13 mouse cellular contexts compared by ENCODE assay signal in genomic region chr17:27703961-27704621, GRCm38 (mm10). TPM values are rescaled to one million over a fixed set of nuclear protein-coding genes. Genes with fewer than 3 reads are reported as not detected.
DNase-seq lines count a peak whose midpoint lies in the region; ATAC-seq and TF ChIP-seq lines count a peak whose summit lies in the region.
"Had no signal": no experiment of that assay in that cellular context is flagged by ENCODE, and none has a peak within 500 bp of the region (broad histone marks: within the 10 kb centered on the region; RNA-seq: fewer than 3 reads in every experiment).

No protein-coding gene starts in this region.

- DNase-seq in adrenal gland, adult 2 months, result peak; percentile 44
- no peak for DNase-seq in adrenal gland, postnatal 4 days (ENCODE audit: low spot score in 2 of 2)
- peak; percentile 14 for DNase-seq in liver, adult 2 months (ENCODE audit: extremely low read depth, low read depth, low spot score)
- DNase-seq in liver, embryonic 11.5 days (ENCODE audit: low spot score), result no peak
- peak; percentile 79 for DNase-seq in WW6 (ENCODE audit: low read depth, low spot score)
- peak; percentile 55 for DNase-seq in forelimb bud, embryonic 11.5 days (ENCODE audit: low read depth, low spot score)
- no peak for DNase-seq in ovary, postnatal 14 days (ENCODE audit: low spot score)
- no peak for DNase-seq in right cerebral cortex, postnatal 10 days (ENCODE audit: low spot score in 2 of 2)
- DNase-seq: heart, adult 2 months had no signal

- ATAC-seq in liver, embryonic 11.5 days (replicated peaks; ENCODE audit: low FRiP score), result no peak
- ATAC-seq: inflammation-experienced regulatory T-cells, adult 6 months had no signal

- peaks cover 8% of the 10 kb centered on the region; the same call in 1 of the 2 replicates for H3K9me3 ChIP-seq in liver, embryonic 11.5 days (ENCODE audit: control insufficient read depth, low read length)
- H3K9me3 ChIP-seq: stomach, embryonic 15.5 days had no signal

- H3K36me3 ChIP-seq in liver, adult 2 months (ENCODE audit: control insufficient read depth, insufficient read depth, low read length), result no peaks in the 10 kb centered on the region
- no peaks in the 10 kb centered on the region for H3K36me3 ChIP-seq in liver, embryonic 11.5 days (ENCODE audit: control insufficient read depth, insufficient read depth, low read length)
- H3K36me3 ChIP-seq: stomach, embryonic 15.5 days had no signal

- TF ChIP-seq CTCF in liver, adult 2 months (IDR thresholded peaks at IDR 0.05; ENCODE audit: low read depth, low read length), result no peak

- H3K9ac ChIP-seq in liver, adult 2 months (ENCODE audit: low read depth, low read length), result no peak overlapping the region
- no peak overlapping the region for H3K9ac ChIP-seq in liver, embryonic 11.5 days (ENCODE audit: low read depth, low read length)
- H3K9ac ChIP-seq: stomach, embryonic 15.5 days had no signal

- peaks cover 2% of the 10 kb centered on the region; the same call in 1 of the 2 replicates for H3K4me1 ChIP-seq in liver, adult 2 months (ENCODE audit: control insufficient read depth, insufficient read depth, low read length)
- peaks cover 6% of the 10 kb centered on the region; the same call in 1 of the 2 replicates for H3K4me1 ChIP-seq in liver, embryonic 11.5 days (replicated peaks; ENCODE audit: control insufficient read depth, insufficient read depth, low read length)

- no peak for TF ChIP-seq POLR2A in liver, adult 2 months (IDR thresholded peaks at IDR 0.05; ENCODE audit: extremely low read depth, insufficient read depth, low read length)

- no peaks in the 10 kb centered on the region for H3K27me3 ChIP-seq in liver, adult 2 months (ENCODE audit: control insufficient read depth, insufficient read depth, low read length)
- peaks cover 28% of the 10 kb centered on the region for H3K27me3 ChIP-seq in liver, embryonic 11.5 days (replicated peaks; ENCODE audit: control insufficient read depth, insufficient read depth, low read length)

- no peak overlapping the region for H3K4me2 ChIP-seq in liver, embryonic 11.5 days
- H3K4me2 ChIP-seq: stomach, embryonic 15.5 days had no signal

- H3K4me3 ChIP-seq in liver, adult 2 months (ENCODE audit: insufficient read depth, low read depth, low read length), result no peak overlapping the region
- no peak overlapping the region for H3K4me3 ChIP-seq in liver, embryonic 11.5 days (ENCODE audit: low read depth, low read length)
- H3K4me3 ChIP-seq: heart, adult 2 months; stomach, embryonic 15.5 days had no signal

- WGBS in liver, adult 2 months, result 68% methylated on average over 5 of the region's 5 CpGs
- 62% methylated on average over 5 of the region's 5 CpGs for whole genome bisulfite sequencing in liver, embryonic 11.5 days

- H3K79me2 ChIP-seq in liver, adult 2 months (ENCODE audit: control insufficient read depth, insufficient read depth, low read length), result no peaks in the 10 kb centered on the region

- no peak overlapping the region for H3K27ac ChIP-seq in liver, adult 2 months (replicated peaks; ENCODE audit: insufficient read depth, low read depth, low read length)
- no peak overlapping the region for H3K27ac ChIP-seq in liver, embryonic 11.5 days (ENCODE audit: low read depth, low read length)
- H3K27ac ChIP-seq: heart, adult 2 months; stomach, embryonic 15.5 days had no signal

RNA-seq across cellular contexts. Expression of gene Spdef, which starts 24.7 kb away (rescaled TPM):
- under 1 TPM in 1 of 2 experiments, not detected in 1; 0.28 TPM for total RNA-seq in adrenal gland, adult 2 months (2021)
- 0.11 and 0.47 TPM in 2 replicates for polyA plus RNA-seq in adrenal gland, adult 2 months (2012; rRNA removed)
- 1 to 10 TPM; 1.2 to 1.9 TPM for total RNA-seq in adrenal gland, postnatal 4 days (2021)
- not detected in 2 replicates for total RNA-seq in liver, adult 2 months (2014; rRNA removed)
- polyA plus RNA-seq in liver, adult 2 months (2012; rRNA removed), result 0.15 and 0.48 TPM in 2 replicates
- 0.32 TPM in 1 of 2 replicates, not detected in the other for polyA plus RNA-seq in liver, embryonic 11.5 days (2014; fragmentation: Nextera tagmentation; extraction: Ambion mirVana)
- total RNA-seq: heart, adult 2 months; neutrophil, adult 5-6 weeks had no signal
- polyA plus RNA-seq: C2C12; inflammation-experienced regulatory T-cells, adult 6 months had no signal

RNA-seq across cellular contexts. Expression of gene Pacsin1, which starts 48.8 kb away (rescaled TPM):
- 1 to 10 TPM; 2.5 to 5.6 TPM for total RNA-seq in adrenal gland, adult 2 months (2021)
- 3.0 and 3.8 TPM in 2 replicates for polyA plus RNA-seq in adrenal gland, adult 2 months (2012; rRNA removed)
- 1 to 10 TPM; 5.5 to 5.6 TPM for total RNA-seq in adrenal gland, postnatal 4 days (2021)
- 0.27 TPM in 1 of 2 replicates, not detected in the other for total RNA-seq in liver, adult 2 months (2014; rRNA removed)
- 0.16 and 0.23 TPM in 2 replicates for polyA plus RNA-seq in liver, adult 2 months (2012; rRNA removed)
- 0.71 and 0.75 TPM in 2 replicates for polyA plus RNA-seq in liver, embryonic 11.5 days (2014; fragmentation: Nextera tagmentation; extraction: Ambion mirVana)
- polyA plus RNA-seq: C2C12 had no signal

Comparison
In these comparisons a context has a peak if more than half of its experiments do, and no peak if none do; other contexts are left out.
1. DNase-seq: peak in adrenal gland, adult 2 months (single experiment), liver, adult 2 months (single experiment), WW6 (single experiment) and forelimb bud, embryonic 11.5 days (single experiment); none in adrenal gland, postnatal 4 days (0 of 2), liver, embryonic 11.5 days (single experiment), ovary, postnatal 14 days (single experiment) and right cerebral cortex, postnatal 10 days (0 of 2).